Mouse (Mus musculus) liver, postnatal 0 days (tissue): ENCODE results near the gene Slc16a5.
"Not testable (repeated sequence)": the region's sequence is repeated elsewhere in the genome, so short reads cannot be mapped to it uniquely, and the experiment has no call there.

Experiments
- CTCF ChIP-seq: sonication (generic); IDR thresholded peaks from 2 replicates; pipeline ENCODE4 v1.5.1; 2016; ENCODE audit warnings: antibody characterized with exemption, low read depth
- EP300 ChIP-seq: IDR thresholded peaks from 2 replicates; pipeline ENCODE4 v1.6.1; 2016; ENCODE audit warnings: antibody characterized with exemption, low read depth, mild to moderate bottlenecking

- not testable (repeated sequence) for TF ChIP-seq CTCF, EP300
Observed at GRCm38 (mm10) chr11:115476630-115477029, 14.4 kb downstream of the Slc16a5 start.
